Mouse (Mus musculus) hindbrain, embryonic 13.5 days (tissue): ENCODE data around the gene Rhoc. TPM values are rescaled to one million over a fixed set of nuclear protein-coding genes. Genes with fewer than 3 reads are reported as not detected.

ENCODE experiments used
- ATAC-seq: fragments of 200-750 bp; cut with Nextera tagmentation; 2 replicates; pipeline ENCODE4 v1.8.0; 2017; ENCODE audit warnings: moderate TSS enrichment; ENCODE audit not compliant: low FRiP score
- H3K27ac ChIP-seq: fragments of 300-500 bp; sonication (generic); 2 replicates; pipeline ENCODE4 v1.5.1; 2015; ENCODE audit warnings: inconsistent platforms, mild to moderate bottlenecking, moderate library complexity
- H3K27me3 ChIP-seq: fragments of 300-500 bp; sonication (generic); 2 replicates; pipeline ENCODE4 v1.6.1; 2015; ENCODE audit warnings: mild to moderate bottlenecking, inconsistent platforms
- H3K36me3 ChIP-seq: fragments of 300-500 bp; sonication (generic); 2 replicates; pipeline ENCODE4 v1.6.1; 2015; ENCODE audit warnings: mild to moderate bottlenecking, inconsistent platforms
- H3K4me1 ChIP-seq: fragments of 300-500 bp; sonication (generic); replicated peaks from 2 replicates; pipeline ENCODE4 v1.6.1; 2015; ENCODE audit warnings: inconsistent platforms
- H3K4me2 ChIP-seq: fragments of 300-500 bp; sonication (generic); 2 replicates; pipeline ENCODE4 v1.6.1; 2015; ENCODE audit warnings: inconsistent platforms, mild to moderate bottlenecking, moderate library complexity
- H3K4me3 ChIP-seq: fragments of 300-500 bp; sonication (generic); 2 replicates; pipeline ENCODE4 v1.5.1; 2015; ENCODE audit warnings: mild to moderate bottlenecking, inconsistent platforms
- H3K9ac ChIP-seq: fragments of 300-500 bp; sonication (generic); 2 replicates; pipeline ENCODE4 v1.6.1; 2015; ENCODE audit warnings: mild to moderate bottlenecking, inconsistent platforms
- H3K9me3 ChIP-seq: fragments of 300-500 bp; sonication (generic); 2 replicates; pipeline ENCODE4 v1.6.1; 2016; ENCODE audit warnings: inconsistent platforms
- WGBS: fragments of 180-500 bp; shearing (Covaris S2); methylation state at CpG from one replicate; pipeline ENCODE4 v1.1.7; 2015; 5-methylcytosine and 5-hydroxymethylcytosine counted together
- polyA plus RNA-seq: library from polyadenylated mRNA; unstranded; fragments of >200 nt; fragmentation: Nextera tagmentation; extraction: Ambion mirVana; gene quantifications from 2 replicates; pipeline ENCODE4 v1.2.1, GENCODE M21; 2015

Rhoc gene
- polyA plus RNA-seq, 1 experiment from 2014 or later = 61.7 TPM

DNA sequence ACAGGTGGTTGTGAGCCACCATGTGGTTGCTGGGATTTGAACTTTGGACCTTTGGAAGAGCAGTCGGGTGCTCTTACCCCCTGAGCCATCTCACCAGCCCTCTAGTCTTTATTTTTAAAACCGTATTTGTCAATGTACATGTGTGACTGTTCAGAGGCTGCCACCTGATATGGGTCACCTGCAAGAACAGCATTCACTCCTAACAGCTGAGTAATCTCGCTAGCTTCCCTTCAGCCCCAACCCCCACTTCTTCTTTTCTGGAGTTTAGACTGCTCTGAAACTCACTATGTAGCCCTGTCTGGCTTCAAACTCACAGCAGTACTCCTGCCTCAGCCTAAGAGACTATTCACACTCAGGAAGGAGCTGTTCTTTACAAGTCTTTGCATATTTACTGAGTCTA lies 34.2 kb downstream of the Rhoc start:
- no peak for ATAC-seq
- Histone ChIP-seq H3K36me3 (peaks cover 30% of the 10 kb centered on the region), H3K27me3 (no peaks in the 10 kb centered on the region), H3K4me1 (peaks cover 9% of the 10 kb centered on the region), H3K27ac (no peak overlapping the region), H3K9ac (no peak overlapping the region), H3K4me2 (no peak overlapping the region), H3K9me3 (no peaks in the 10 kb centered on the region), H3K4me3 (no peak overlapping the region)
- 88% methylated on average over 3 of the region's 3 CpGs for WGBS

DNA sequence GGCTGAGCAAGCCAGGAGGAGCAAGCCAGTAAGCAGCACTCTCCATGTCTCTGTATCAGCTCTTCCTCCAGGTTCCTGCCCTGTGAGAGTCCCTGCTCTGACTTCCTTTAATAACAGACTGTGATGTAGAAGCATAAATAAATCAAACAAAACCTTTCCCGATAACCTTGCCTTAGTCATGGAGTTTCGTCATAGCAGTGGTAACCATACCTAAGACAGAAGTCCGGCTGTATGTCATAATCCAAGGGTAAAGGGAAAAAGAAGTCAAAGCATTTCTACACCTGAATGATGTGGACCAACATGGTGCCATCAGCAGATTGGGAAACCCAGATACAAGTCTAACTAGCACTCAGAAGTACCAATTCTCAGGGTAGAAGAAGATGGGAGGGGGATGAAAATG lies 47.6 kb downstream of the Rhoc start:
- no peak for ATAC-seq
- H3K4me3 ChIP-seq = no peak overlapping the region
- H3K9me3 ChIP-seq = no peaks in the 10 kb centered on the region
- no peak overlapping the region for H3K4me2 ChIP-seq
- no peaks in the 10 kb centered on the region for H3K4me1 ChIP-seq
- no peaks in the 10 kb centered on the region for H3K27me3 ChIP-seq
- WGBS = 98% methylated on average over 3 of the region's 3 CpGs
- peaks cover 60% of the 10 kb centered on the region for H3K36me3 ChIP-seq
- H3K9ac ChIP-seq = no peak overlapping the region
- no peak overlapping the region for H3K27ac ChIP-seq

DNA sequence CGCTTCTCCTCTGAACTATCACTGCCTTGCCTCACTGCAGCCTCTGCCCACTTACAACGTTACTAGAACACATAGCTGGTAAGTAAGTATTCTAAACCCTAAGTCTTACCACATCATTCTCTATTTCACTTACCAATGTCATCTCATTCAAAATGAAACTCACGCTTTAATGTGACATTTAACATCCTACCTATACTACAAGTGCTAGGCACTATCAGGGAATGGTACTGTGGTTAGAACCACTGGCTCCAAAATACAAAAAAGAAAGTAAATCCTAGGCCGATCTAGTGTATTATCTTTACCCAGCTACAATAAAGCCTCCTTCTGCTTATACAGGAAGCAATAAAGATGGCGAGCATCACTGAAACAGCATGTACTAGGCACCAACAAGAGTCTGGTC lies 52.9 kb downstream of the Rhoc start:
- H3K27me3 ChIP-seq = no peaks in the 10 kb centered on the region
- no peak overlapping the region for H3K4me2 ChIP-seq
- H3K9ac ChIP-seq = no peak overlapping the region
- no peak overlapping the region for H3K27ac ChIP-seq
- no peaks in the 10 kb centered on the region for H3K4me1 ChIP-seq
- no peak overlapping the region for H3K4me3 ChIP-seq
- peaks cover 61% of the 10 kb centered on the region for H3K36me3 ChIP-seq
- WGBS = 95% methylated on average over 5 of the region's 5 CpGs
- no peak for ATAC-seq
- no peaks in the 10 kb centered on the region for H3K9me3 ChIP-seq

Other genes starting within 250 kb of the Rhoc start
- gene Slc16a1, start 149.7 kb upstream of the Rhoc start, polyA plus RNA-seq = 8.3 and 8.4 TPM in 2 replicates
- gene Ppm1j, start 7.3 kb upstream of the Rhoc start, polyA plus RNA-seq = 0.57 and 0.92 TPM in 2 replicates
- gene Fam19a3, start 6.5 kb upstream of the Rhoc start, polyA plus RNA-seq = 0.04 and 0.06 TPM in 2 replicates
- gene Mov10, start 30.2 kb downstream of the Rhoc start, polyA plus RNA-seq = 10.2 and 14.5 TPM in 2 replicates
- 41.3 and 41.9 TPM in 2 replicates for gene St7l, start 75.6 kb downstream of the Rhoc start, polyA plus RNA-seq
- gene Capza1, start 76.1 kb downstream of the Rhoc start, polyA plus RNA-seq = 180 and 182 TPM in 2 replicates
- 0.63 and 0.75 TPM in 2 replicates for gene Wnt2b, start 173.5 kb downstream of the Rhoc start, polyA plus RNA-seq